Mouse (Mus musculus): ENCODE measurements around the gene Smg6. TPM values are rescaled to one million over a fixed set of nuclear protein-coding genes. Genes with fewer than 3 reads are reported as not detected.
A peak's percentile ranks its signal among the peaks of the same experiment; 100 is the strongest.

Gene Smg6
- polyA plus RNA-seq, 1 experiment from 2014 or later = 15.9 TPM

DNA sequence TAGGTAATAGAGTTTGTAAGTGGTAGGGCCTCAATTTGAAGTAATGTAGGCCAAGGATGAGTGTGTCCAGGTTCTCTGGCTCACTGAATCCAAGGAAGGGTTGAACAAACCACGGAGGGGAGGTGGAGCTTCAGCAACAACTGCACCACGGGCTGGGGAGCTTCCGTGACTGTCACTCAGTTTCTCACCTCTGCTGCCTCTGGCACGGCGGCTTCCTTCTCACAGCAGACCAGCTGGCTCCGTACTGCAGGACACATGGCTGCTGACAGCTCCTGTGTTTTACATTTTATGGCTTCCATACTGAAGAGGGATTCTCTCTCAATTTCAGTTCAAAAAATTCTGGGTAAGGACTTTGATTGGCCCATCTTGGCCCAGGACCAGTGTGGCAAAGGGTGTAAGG is 6.4 kb upstream of the Smg6 start:
- H3K9ac ChIP-seq (replicated peaks; ENCODE audit: low read length) = no peak overlapping the region
- no peak overlapping the region for H3K4me3 ChIP-seq (replicated peaks; ENCODE audit: low read depth, low read length)
- peaks cover 16% of the 10 kb centered on the region for H3K36me3 ChIP-seq (ENCODE audit: control insufficient read depth, insufficient read depth, low read length)
- DNase-seq (no peak), ATAC-seq (ENCODE audit: low FRiP score, low TSS enrichment) (no peak)
- no peaks in the 10 kb centered on the region for H3K4me1 ChIP-seq (ENCODE audit: control insufficient read depth, insufficient read depth, low read length)
- H3K27ac ChIP-seq (replicated peaks; ENCODE audit: low read depth, low read length) = no peak overlapping the region
- no peak overlapping the region for H3K4me2 ChIP-seq (ENCODE audit: low read length)
- H3K9me3 ChIP-seq (ENCODE audit: control insufficient read depth, low read length) = no peaks in the 10 kb centered on the region
- no peaks in the 10 kb centered on the region for H3K27me3 ChIP-seq (ENCODE audit: control insufficient read depth, insufficient read depth, low read length)
- 90% methylated on average over 6 of the region's 6 CpGs for WGBS

DNA sequence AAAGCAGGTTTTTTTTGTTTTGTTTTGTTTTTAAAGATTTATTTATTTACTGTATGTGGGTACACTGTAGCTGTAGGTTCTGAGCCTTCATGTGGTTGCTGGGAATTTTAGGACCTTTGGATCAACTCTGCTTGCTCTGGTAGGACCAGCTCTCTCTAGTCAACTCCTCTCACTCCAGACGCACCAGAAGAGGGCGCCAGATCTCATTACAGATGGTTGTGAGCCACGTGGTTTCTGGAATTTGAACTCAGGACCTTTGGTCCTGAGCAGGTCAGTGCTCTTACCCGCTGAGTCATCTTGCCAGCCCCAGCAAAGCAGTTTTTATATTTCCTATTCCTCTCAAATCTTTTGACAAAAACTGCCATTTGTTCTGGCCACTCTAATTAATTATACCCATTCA is 1.5 kb upstream of the Smg6 start:
- H3K4me1 ChIP-seq (ENCODE audit: control insufficient read depth, insufficient read depth, low read length) = peaks cover 16% of the 10 kb centered on the region
- no peak overlapping the region for H3K4me3 ChIP-seq (replicated peaks; ENCODE audit: low read depth, low read length)
- 69% methylated on average over 4 of the region's 4 CpGs for WGBS
- H3K9me3 ChIP-seq (ENCODE audit: control insufficient read depth, low read length) = no peaks in the 10 kb centered on the region
- no peak overlapping the region for H3K27ac ChIP-seq (replicated peaks; ENCODE audit: low read depth, low read length)
- H3K27me3 ChIP-seq (ENCODE audit: control insufficient read depth, insufficient read depth, low read length) = no peaks in the 10 kb centered on the region
- ATAC-seq (ENCODE audit: low FRiP score, low TSS enrichment) (no peak), DNase-seq (peak; percentile 11)
- peaks cover 8% of the 10 kb centered on the region for H3K36me3 ChIP-seq (ENCODE audit: control insufficient read depth, insufficient read depth, low read length)
- no peak overlapping the region for H3K9ac ChIP-seq (replicated peaks; ENCODE audit: low read length)
- H3K4me2 ChIP-seq (ENCODE audit: low read length) = no peak overlapping the region

GRCm38 (mm10) chr11:74926388-74927005 is 874 bp downstream of the Smg6 start:
- peaks cover 11% of the 10 kb centered on the region for H3K36me3 ChIP-seq (ENCODE audit: control insufficient read depth, insufficient read depth, low read length)
- peaks cover 16% of the 10 kb centered on the region for H3K4me1 ChIP-seq (ENCODE audit: control insufficient read depth, insufficient read depth, low read length)
- 9% methylated on average over 11 of the region's 11 CpGs for WGBS
- no peak; the same call in 1 of the 2 replicates for ATAC-seq (ENCODE audit: low FRiP score, low TSS enrichment)
- peak overlapping the region; percentile 89 for H3K4me3 ChIP-seq (replicated peaks; ENCODE audit: low read depth, low read length)
- no peaks in the 10 kb centered on the region for H3K9me3 ChIP-seq (ENCODE audit: control insufficient read depth, low read length)
- H3K4me2 ChIP-seq (ENCODE audit: low read length) = peak overlapping the region; percentile 73
- H3K27me3 ChIP-seq (ENCODE audit: control insufficient read depth, insufficient read depth, low read length) = no peaks in the 10 kb centered on the region
- H3K27ac ChIP-seq (replicated peaks; ENCODE audit: low read depth, low read length) = peak overlapping the region; percentile 98
- peak overlapping the region; percentile 85 for H3K9ac ChIP-seq (replicated peaks; ENCODE audit: low read length)
- DNase-seq = peak; percentile 29

DNA sequence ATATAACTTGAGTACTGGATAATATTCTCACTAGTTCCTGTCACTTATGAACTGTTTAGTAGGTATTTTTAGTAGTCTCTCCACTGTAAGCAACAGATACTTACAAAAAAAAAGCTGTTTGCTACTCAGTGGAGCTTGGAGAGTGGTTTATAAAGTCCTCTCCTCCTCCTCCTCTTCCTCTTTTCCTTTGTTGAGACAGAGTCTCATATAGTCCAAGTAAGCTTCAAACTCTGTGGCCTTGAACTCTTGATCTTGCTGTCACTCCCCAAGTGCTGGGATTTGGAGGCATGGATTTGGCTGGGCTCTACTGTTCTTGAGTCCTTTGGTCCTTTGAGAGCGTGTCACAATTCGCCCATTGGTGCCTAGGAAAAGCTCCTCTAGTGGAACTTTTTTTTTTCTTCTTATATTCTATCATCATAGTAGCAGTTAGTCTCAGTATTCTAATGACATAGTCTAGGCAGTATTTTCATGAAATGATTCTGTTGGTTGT is 1.7 kb downstream of the Smg6 start:
- Histone ChIP-seq H3K27ac (replicated peaks; ENCODE audit: low read depth, low read length) (no peak overlapping the region), H3K4me1 (ENCODE audit: control insufficient read depth, insufficient read depth, low read length) (peaks cover 16% of the 10 kb centered on the region), H3K36me3 (ENCODE audit: control insufficient read depth, insufficient read depth, low read length) (peaks cover 17% of the 10 kb centered on the region), H3K27me3 (ENCODE audit: control insufficient read depth, insufficient read depth, low read length) (no peaks in the 10 kb centered on the region), H3K4me3 (replicated peaks; ENCODE audit: low read depth, low read length) (no peak overlapping the region), H3K4me2 (ENCODE audit: low read length) (peak overlapping the region; percentile 73; the same call in 1 of the 2 replicates), H3K9ac (replicated peaks; ENCODE audit: low read length) (no peak overlapping the region), H3K9me3 (ENCODE audit: control insufficient read depth, low read length) (no peaks in the 10 kb centered on the region)
- WGBS = 89% methylated on average over 2 of the region's 2 CpGs
- DNase-seq = no peak
- ATAC-seq (ENCODE audit: low FRiP score, low TSS enrichment) = no peak

DNA sequence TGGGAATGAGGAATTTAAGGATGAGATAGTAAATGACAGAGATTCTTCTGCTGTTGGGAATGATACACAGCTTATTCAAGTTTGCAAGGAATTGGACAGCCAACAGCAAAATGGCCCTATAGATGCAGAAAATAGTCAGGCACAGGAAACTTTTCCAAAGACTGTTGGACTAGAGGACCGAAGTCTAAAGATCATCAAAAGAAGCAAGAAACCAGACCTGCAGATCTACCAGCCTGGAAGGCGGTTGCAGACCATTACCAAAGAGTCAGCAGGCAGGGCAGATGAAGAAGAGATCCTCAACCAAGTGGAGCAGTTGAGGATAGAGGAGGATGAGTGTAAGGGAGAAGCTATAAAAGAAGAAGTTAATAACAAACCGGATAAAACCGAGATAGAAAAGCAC is 3.5 kb downstream of the Smg6 start:
- Histone ChIP-seq H3K4me2 (ENCODE audit: low read length) (no peak overlapping the region), H3K4me3 (replicated peaks; ENCODE audit: low read depth, low read length) (no peak overlapping the region), H3K27me3 (ENCODE audit: control insufficient read depth, insufficient read depth, low read length) (no peaks in the 10 kb centered on the region), H3K27ac (replicated peaks; ENCODE audit: low read depth, low read length) (no peak overlapping the region), H3K9me3 (ENCODE audit: control insufficient read depth, low read length) (no peaks in the 10 kb centered on the region), H3K36me3 (ENCODE audit: control insufficient read depth, insufficient read depth, low read length) (peaks cover 35% of the 10 kb centered on the region), H3K9ac (replicated peaks; ENCODE audit: low read length) (no peak overlapping the region), H3K4me1 (ENCODE audit: control insufficient read depth, insufficient read depth, low read length) (peaks cover 16% of the 10 kb centered on the region)
- no peak for ATAC-seq (ENCODE audit: low FRiP score, low TSS enrichment)
- WGBS = 90% methylated on average over 4 of the region's 4 CpGs
- DNase-seq = no peak

DNA sequence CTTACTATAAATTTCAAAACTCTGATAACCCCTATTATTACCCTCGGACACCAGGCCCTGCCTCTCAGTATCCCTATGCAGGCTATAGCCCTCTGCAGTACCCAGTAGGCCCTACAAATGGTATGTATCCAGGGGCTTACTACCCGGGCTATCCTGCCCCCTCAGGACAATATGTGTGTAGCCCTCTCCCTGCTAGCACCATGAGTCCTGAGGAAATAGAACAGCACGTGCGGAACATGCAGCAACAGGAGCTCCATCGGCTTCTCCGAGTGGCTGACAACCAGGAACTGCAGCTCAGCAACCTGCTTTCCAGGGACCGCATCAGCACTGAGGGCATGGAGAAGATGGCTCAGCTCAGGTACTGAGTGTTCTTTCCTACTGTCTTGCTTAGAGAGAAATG is 4.8 kb downstream of the Smg6 start:
- Histone ChIP-seq H3K4me2 (ENCODE audit: low read length) (no peak overlapping the region), H3K4me1 (ENCODE audit: control insufficient read depth, insufficient read depth, low read length) (peaks cover 12% of the 10 kb centered on the region)
- WGBS = 92% methylated on average over 7 of the region's 7 CpGs

DNA sequence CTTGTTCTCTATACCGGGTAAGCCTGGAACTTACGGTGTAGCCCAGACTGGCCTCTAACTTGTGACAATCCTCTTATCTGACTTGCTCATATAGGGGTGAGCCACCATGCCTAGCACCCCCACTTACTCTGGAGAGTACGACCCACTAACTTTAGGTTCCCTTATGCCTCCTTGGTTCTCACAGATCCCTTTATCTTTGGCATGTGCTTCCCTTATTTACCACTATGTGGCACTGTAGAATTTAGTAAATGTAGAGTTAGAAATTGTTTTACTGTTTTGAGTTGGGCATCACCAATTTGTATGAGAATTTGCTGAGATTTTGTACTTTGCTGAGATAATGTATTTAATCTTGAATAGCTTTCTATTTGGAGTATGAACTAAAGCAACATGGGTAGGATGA is 20.7 kb downstream of the Smg6 start:
- Histone ChIP-seq H3K4me1 (ENCODE audit: control insufficient read depth, insufficient read depth, low read length) (no peaks in the 10 kb centered on the region), H3K27ac (replicated peaks; ENCODE audit: low read depth, low read length) (no peak overlapping the region), H3K27me3 (ENCODE audit: control insufficient read depth, insufficient read depth, low read length) (no peaks in the 10 kb centered on the region), H3K4me2 (ENCODE audit: low read length) (no peak overlapping the region), H3K4me3 (replicated peaks; ENCODE audit: low read depth, low read length) (no peak overlapping the region), H3K9me3 (ENCODE audit: control insufficient read depth, low read length) (no peaks in the 10 kb centered on the region), H3K36me3 (ENCODE audit: control insufficient read depth, insufficient read depth, low read length) (peaks cover 45% of the 10 kb centered on the region), H3K9ac (replicated peaks; ENCODE audit: low read length) (no peak overlapping the region)
- WGBS = 78% methylated on average over 3 of the region's 3 CpGs
- ATAC-seq (ENCODE audit: low FRiP score, low TSS enrichment) = no peak
- DNase-seq = peak; percentile 83

More for the DNA sequence above, 4.8 kb downstream of the Smg6 start:
- H3K4me3 ChIP-seq (replicated peaks; ENCODE audit: low read depth, low read length) = no peak overlapping the region
- H3K27ac ChIP-seq (replicated peaks; ENCODE audit: low read depth, low read length) = no peak overlapping the region
- H3K9ac ChIP-seq (replicated peaks; ENCODE audit: low read length) = no peak overlapping the region
- DNase-seq (no peak), ATAC-seq (ENCODE audit: low FRiP score, low TSS enrichment) (no peak)
- H3K36me3 ChIP-seq (ENCODE audit: control insufficient read depth, insufficient read depth, low read length) = peaks cover 48% of the 10 kb centered on the region
- H3K9me3 ChIP-seq (ENCODE audit: control insufficient read depth, low read length) = no peaks in the 10 kb centered on the region
- H3K27me3 ChIP-seq (ENCODE audit: control insufficient read depth, insufficient read depth, low read length) = no peaks in the 10 kb centered on the region

DNA sequence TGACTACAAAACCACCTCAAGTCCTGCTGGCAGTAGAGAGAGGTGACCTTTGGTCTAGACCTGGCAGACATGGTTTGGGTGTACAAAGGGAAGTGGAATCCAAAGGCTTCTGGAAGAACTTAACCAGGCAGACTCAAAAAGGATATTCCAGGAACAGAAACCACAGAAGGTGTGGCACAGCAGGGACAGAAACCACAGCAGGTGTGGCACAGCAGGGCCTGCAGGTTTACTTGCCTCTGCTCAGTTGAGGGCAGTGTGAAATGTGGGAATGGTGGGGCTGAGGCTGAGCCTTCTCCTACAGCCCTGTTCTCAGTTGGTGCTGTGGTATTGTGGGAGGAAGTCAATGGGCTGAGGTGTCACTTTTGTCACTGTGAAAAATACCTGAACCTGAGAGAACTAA is 29.3 kb downstream of the Smg6 start:
- no peak overlapping the region for H3K4me3 ChIP-seq (replicated peaks; ENCODE audit: low read depth, low read length)
- no peaks in the 10 kb centered on the region for H3K27me3 ChIP-seq (ENCODE audit: control insufficient read depth, insufficient read depth, low read length)
- ATAC-seq (ENCODE audit: low FRiP score, low TSS enrichment) (no peak), DNase-seq (no peak)
- H3K36me3 ChIP-seq (ENCODE audit: control insufficient read depth, insufficient read depth, low read length) = peaks cover 26% of the 10 kb centered on the region
- H3K27ac ChIP-seq (replicated peaks; ENCODE audit: low read depth, low read length) = no peak overlapping the region
- no peak overlapping the region for H3K9ac ChIP-seq (replicated peaks; ENCODE audit: low read length)
- no peak overlapping the region for H3K4me2 ChIP-seq (ENCODE audit: low read length)
- H3K9me3 ChIP-seq (ENCODE audit: control insufficient read depth, low read length) = no peaks in the 10 kb centered on the region
- H3K4me1 ChIP-seq (ENCODE audit: control insufficient read depth, insufficient read depth, low read length) = no peaks in the 10 kb centered on the region

GRCm38 (mm10) chr11:74956006-74956405 is 30.4 kb downstream of the Smg6 start:
- no peak for DNase-seq
- Histone ChIP-seq H3K4me2 (ENCODE audit: low read length) (no peak overlapping the region), H3K36me3 (ENCODE audit: control insufficient read depth, insufficient read depth, low read length) (peaks cover 26% of the 10 kb centered on the region), H3K4me3 (replicated peaks; ENCODE audit: low read depth, low read length) (no peak overlapping the region), H3K4me1 (ENCODE audit: control insufficient read depth, insufficient read depth, low read length) (no peaks in the 10 kb centered on the region), H3K9ac (replicated peaks; ENCODE audit: low read length) (no peak overlapping the region), H3K27ac (replicated peaks; ENCODE audit: low read depth, low read length) (no peak overlapping the region), H3K27me3 (ENCODE audit: control insufficient read depth, insufficient read depth, low read length) (no peaks in the 10 kb centered on the region), H3K9me3 (ENCODE audit: control insufficient read depth, low read length) (no peaks in the 10 kb centered on the region)
- ATAC-seq (ENCODE audit: low FRiP score, low TSS enrichment) = no peak
